Mouse (Mus musculus) CD8-positive naive resting alpha-beta T cell, adult 2 months (primary cell): ENCODE data around the gene Mfng.

Experiments used
- DNase-seq, 2 experiments: peaks; one replicate each; pipeline ENCODE4 v3.0.0; 2022; ENCODE audit warnings: low read depth in 2 of 2, low spot score in 2 of 2

Mfng gene

GRCm38 (mm10) chr15:78788042-78788441, 14.8 kb upstream of the Mfng start:
- DNase-seq: no peak

GRCm38 (mm10) chr15:78787287-78787856, 14.1 kb upstream of the Mfng start:
- no peak for DNase-seq

GRCm38 (mm10) chr15:78786411-78786818, 13.1 kb upstream of the Mfng start:
- no peak for DNase-seq

GRCm38 (mm10) chr15:78785961-78786360, 12.7 kb upstream of the Mfng start:
- DNase-seq: no peak

- no peak for DNase-seq
Measured at GRCm38 (mm10) chr15:78785258-78785657, 12.0 kb upstream of the Mfng start.

GRCm38 (mm10) chr15:78784520-78784919, 11.2 kb upstream of the Mfng start:
- no peak for DNase-seq

GRCm38 (mm10) chr15:78782348-78783103, 9.3 kb upstream of the Mfng start:
- no peak for DNase-seq

GRCm38 (mm10) chr15:78780908-78781307, 7.6 kb upstream of the Mfng start:
- no peak for DNase-seq

- DNase-seq: no peak
Measured at GRCm38 (mm10) chr15:78780359-78780758, 7.1 kb upstream of the Mfng start.

GRCm38 (mm10) chr15:78779690-78780089, 6.4 kb upstream of the Mfng start:
- no peak for DNase-seq

GRCm38 (mm10) chr15:78779253-78779652, 6.0 kb upstream of the Mfng start:
- DNase-seq: no peak

GRCm38 (mm10) chr15:78778077-78778870, 5.0 kb upstream of the Mfng start:
- peak; percentile 67 to 69 for DNase-seq

- peak in 1 of 2 experiments; percentile 23 for DNase-seq
Measured at GRCm38 (mm10) chr15:78772856-78773255, 419 bp downstream of the Mfng start.

- DNase-seq: peak; percentile 50 to 53
Measured at GRCm38 (mm10) chr15:78772368-78772763, 909 bp downstream of the Mfng start.

GRCm38 (mm10) chr15:78771531-78772367, 1.5 kb downstream of the Mfng start:
- DNase-seq: peak; percentile 53 to 56

- no peak for DNase-seq
Measured at GRCm38 (mm10) chr15:78770983-78771355, 2.3 kb downstream of the Mfng start.

- no peak for DNase-seq
Measured at GRCm38 (mm10) chr15:78770234-78770982, 2.9 kb downstream of the Mfng start.

- no peak for DNase-seq
Measured at GRCm38 (mm10) chr15:78769064-78769463, 4.2 kb downstream of the Mfng start.

GRCm38 (mm10) chr15:78763704-78764103, 9.6 kb downstream of the Mfng start:
- DNase-seq: no peak

GRCm38 (mm10) chr15:78763210-78763609, 10.1 kb downstream of the Mfng start:
- no peak for DNase-seq
